Mouse (Mus musculus) layer of hippocampus, adult 2 months (tissue): ENCODE results near the gene Syne1. TPM values are rescaled to one million over a fixed set of nuclear protein-coding genes. Genes with fewer than 3 reads are reported as not detected.

Source experiments
- DNase-seq, 2 experiments: peaks; one replicate each; pipeline ENCODE4 v3.0.0; 2022; ENCODE audit warnings: low spot score in 2 of 2
- H3K27ac ChIP-seq: fragments of 200-600 bp; 2 replicates; pipeline ENCODE4 v1.8.1; 2022
- H3K4me3 ChIP-seq: fragments of 200-600 bp; 2 replicates; pipeline ENCODE4 v1.8.1; 2022; ENCODE audit warnings: mild to moderate bottlenecking
- CTCF ChIP-seq: fragments of 200-600 bp; conservative IDR thresholded peaks from 2 replicates; pipeline ENCODE4 v1.8.1; 2022; ENCODE audit warnings: antibody characterized with exemption, mild to moderate bottlenecking, moderate library complexity
- total RNA-seq, 2 experiments: library from RNA; stranded (reverse); gene quantifications; 2 replicates each; pipeline ENCODE4 v1.2.3; 2021

Syne1 gene
- total RNA-seq, 2 experiments from 2014 or later, result 307 to 317 TPM

- Histone ChIP-seq H3K27ac (no peak overlapping the region), H3K4me3 (no peak overlapping the region)
- DNase-seq, result no peak
- TF ChIP-seq CTCF, result no peak
These were observed 493.6 kb downstream of the Syne1 start for GRCm38 (mm10) chr10:5057661-5058060.

GRCm38 (mm10) chr10:5056940-5057339 is 494.3 kb downstream of the Syne1 start:
- no peak for DNase-seq
- H3K4me3 ChIP-seq, result no peak overlapping the region
- H3K27ac ChIP-seq, result no peak overlapping the region
- TF ChIP-seq CTCF, result no peak

GRCm38 (mm10) chr10:5056243-5056735 is 495.0 kb downstream of the Syne1 start:
- no peak overlapping the region for H3K4me3 ChIP-seq
- DNase-seq, result peak in 1 of 2 experiments; percentile 5
- TF ChIP-seq CTCF, result no peak
- no peak overlapping the region for H3K27ac ChIP-seq

- no peak overlapping the region for H3K4me3 ChIP-seq
- H3K27ac ChIP-seq, result no peak overlapping the region
- TF ChIP-seq CTCF, result no peak
- no peak for DNase-seq
These were observed 505.6 kb downstream of the Syne1 start for GRCm38 (mm10) chr10:5045671-5046070.

DNA sequence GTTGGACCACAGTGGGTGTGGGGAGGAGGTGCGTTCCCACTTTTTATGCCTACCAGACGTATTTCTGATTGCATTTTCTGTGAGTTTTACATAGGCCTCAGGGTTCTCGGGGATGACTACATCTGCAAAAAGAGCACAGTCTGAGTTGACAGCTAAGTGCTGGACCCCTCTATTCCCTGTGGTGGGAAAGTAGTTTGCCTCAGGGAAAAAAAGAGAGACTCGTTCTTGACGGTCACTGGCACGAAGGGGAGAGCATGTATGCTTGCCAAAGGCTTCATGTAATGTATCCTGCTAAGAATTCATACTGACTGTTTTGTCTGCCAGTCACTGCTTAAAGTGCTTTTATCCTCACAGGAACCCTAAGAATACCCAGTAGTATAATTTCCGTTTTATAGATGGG is 506.1 kb downstream of the Syne1 start:
- TF ChIP-seq CTCF, result no peak
- H3K27ac ChIP-seq, result no peak overlapping the region
- H3K4me3 ChIP-seq, result no peak overlapping the region
- DNase-seq, result no peak

DNA sequence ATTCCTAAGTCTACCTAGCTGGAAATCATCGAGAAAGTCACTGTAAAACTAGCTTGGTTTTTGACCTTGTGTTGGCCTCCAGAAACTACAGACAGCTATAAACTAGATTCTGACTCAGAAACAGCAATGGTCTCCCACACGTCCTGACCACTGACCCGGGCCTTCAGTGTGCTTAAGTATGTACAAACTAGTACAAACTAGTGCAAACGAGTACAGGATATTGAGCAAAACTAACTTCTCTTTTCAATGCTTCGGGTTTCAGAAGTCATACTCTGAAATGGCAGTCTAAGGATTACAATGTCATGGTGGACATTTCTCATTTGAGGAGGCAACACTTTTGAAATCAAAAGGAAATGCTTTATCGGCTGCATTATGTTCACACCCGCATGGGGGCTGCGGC is 506.8 kb downstream of the Syne1 start:
- TF ChIP-seq CTCF, result no peak
- no peak overlapping the region for H3K27ac ChIP-seq
- DNase-seq, result no peak
- H3K4me3 ChIP-seq, result no peak overlapping the region

DNA sequence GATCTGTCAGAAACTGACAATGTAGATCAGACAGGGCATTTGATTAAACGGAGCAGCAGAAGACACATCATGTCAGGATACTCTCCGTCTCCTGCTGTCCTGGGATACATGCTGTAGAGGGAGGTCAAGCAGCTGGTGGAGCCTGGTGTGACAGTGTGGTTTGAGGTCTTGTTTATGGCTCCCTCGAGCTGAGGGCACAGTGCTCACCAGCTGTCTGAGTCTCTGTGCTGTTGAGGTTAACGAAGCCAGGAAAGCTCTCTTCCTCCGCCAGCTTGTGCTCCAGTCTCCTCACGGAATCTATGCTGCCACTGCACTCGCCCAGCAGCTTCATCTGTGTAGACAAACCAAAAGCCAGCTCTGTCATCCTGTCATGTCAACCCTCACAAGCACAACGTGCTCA is 510.0 kb downstream of the Syne1 start:
- Histone ChIP-seq H3K4me3 (no peak overlapping the region), H3K27ac (no peak overlapping the region)
- TF ChIP-seq CTCF, result no peak
- DNase-seq, result no peak

DNA sequence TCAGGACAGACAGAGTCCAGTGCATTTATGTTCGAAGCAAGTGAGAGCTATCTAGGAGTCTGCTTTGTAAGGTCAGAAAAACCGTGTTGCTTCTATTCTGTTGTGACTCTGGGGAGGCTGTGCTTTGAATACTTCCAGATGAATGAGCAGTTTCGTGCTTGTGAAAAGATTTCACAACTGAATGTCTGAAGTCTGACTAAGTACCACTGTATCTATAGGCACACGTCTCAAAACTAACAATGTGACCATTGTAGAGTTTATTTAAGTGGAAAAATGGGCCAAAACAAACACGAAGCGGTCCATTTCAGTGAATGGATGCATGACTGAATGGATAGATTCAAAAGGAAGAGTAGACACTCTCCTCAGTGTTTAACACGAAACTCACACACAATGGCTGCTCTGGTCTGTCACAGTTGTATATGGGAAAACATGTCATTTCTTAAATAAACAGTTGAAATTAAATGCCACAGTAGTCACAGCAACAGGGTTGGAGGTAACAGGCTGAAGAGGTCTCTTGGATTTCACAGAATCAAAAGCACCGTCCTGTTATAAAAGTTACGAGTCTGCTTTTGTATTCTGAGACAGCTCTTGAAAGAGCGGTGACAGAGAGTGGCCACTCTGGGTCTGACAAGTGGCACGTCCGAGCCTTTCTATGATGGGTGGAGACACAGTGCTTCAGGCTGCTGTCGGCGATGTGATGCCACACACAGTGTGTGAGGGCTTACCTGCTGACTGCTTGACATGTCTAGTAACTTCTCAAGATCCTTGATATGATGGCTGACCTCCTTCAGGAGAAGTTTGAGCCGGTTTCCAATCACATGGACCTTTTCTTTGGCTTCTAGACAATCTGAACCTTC is 518.9 kb downstream of the Syne1 start:
- no peak for DNase-seq
- no peak for TF ChIP-seq CTCF

DNA sequence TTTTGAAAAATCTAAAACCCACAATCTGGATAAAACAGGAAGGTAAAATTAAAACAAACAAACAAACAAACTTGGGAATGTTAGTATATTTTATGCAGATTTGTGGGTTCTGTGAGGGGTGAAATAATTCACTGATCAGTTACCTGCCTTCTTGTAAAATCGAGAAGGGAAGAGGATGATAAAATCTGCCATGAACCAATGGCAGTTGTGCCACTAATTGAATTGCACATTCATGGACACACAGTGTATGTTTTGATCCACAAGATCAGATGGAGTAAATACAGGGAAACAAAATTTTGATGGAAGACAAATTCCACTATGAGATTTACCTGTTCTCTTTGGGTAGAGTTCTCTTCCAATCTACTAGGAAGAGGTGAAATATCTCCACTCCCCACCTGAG is 521.4 kb downstream of the Syne1 start:
- no peak overlapping the region for H3K4me3 ChIP-seq
- TF ChIP-seq CTCF, result no peak
- no peak for DNase-seq
- no peak overlapping the region for H3K27ac ChIP-seq

More for the DNA sequence above, 518.9 kb downstream of the Syne1 start:
- Histone ChIP-seq H3K27ac (no peak overlapping the region), H3K4me3 (no peak overlapping the region)

DNA sequence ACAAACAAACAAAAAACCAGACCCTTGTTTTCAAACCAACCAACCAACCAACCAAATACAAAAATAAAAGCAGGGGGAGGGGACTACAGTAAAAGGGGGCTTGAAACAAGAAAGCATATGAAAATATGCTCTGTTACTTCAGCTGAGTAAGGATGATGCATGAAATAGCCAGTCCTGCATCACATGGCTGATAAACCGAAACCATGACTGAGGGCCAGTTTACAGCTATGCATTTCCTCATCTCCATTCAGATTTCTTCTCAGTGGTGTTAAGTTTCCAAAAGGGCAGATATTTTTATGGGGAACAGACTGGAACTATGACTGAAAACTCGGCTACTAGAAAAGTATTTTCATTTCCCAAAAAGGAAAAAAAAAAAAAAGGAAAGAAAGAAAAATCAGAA is 522.1 kb downstream of the Syne1 start:
- H3K27ac ChIP-seq, result no peak overlapping the region
- no peak overlapping the region for H3K4me3 ChIP-seq
- no peak for TF ChIP-seq CTCF
- no peak for DNase-seq

DNA sequence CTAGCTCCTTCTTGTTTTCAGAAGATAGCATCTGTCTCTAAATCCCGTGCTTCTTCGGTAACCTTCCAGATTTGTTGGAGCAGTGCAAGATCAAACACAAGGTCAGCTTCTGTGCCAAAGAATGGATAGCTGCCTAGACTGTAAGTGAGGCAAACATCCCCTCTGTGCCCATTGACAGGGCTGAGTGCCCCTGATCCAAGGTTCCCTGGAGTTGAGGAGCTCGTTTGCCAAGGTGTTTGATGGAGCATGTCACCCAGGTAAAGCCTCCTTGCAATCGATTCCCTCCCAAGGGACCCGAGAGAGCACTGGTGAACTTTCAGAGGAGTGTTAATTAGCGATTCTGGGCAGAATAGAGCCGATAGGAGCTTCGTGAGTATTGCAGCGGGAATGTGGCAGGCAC is 523.0 kb downstream of the Syne1 start:
- Histone ChIP-seq H3K27ac (no peak overlapping the region), H3K4me3 (no peak overlapping the region)
- DNase-seq, result no peak
- no peak for TF ChIP-seq CTCF

DNA sequence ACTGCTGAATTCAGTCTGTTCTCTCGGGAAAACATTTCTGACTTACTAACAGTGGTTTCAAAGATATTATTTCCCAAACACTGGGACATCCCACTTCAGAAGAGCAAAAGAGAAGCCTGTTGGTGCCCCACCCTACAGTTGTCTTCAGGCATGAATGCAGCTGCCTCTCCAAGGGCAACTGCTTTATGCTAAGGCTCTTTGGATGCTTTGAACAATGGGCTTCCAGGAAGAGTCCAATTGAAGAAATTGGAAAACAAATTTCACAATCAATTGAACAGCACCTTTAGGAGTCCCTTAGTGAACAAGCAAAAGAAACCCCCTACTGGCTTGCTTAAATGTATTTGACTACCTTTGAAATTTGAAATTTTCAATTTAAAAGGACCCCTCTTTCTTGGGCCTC is 524.1 kb downstream of the Syne1 start:
- no peak overlapping the region for H3K27ac ChIP-seq
- DNase-seq, result no peak
- TF ChIP-seq CTCF, result no peak
- no peak overlapping the region for H3K4me3 ChIP-seq

DNA sequence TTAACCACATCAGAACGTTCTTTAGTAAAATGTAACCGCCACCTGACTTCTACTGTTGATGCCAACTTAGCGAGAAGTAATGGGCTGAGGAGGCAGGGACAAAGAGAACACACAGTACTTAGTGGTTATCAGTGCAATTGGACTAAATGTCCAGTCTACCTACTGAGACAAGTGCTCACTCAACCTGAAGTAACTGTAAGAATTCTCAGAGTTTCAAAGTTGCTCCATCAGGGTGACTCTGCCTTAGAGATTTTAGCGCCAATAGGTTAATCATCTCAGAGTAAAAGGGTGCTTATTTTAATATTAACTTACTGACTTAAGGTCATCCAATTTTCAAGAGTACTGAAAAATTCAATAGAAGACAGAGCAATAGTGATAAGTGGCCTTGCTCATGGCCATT is 525.4 kb downstream of the Syne1 start:
- no peak overlapping the region for H3K27ac ChIP-seq
- DNase-seq, result no peak
- no peak overlapping the region for H3K4me3 ChIP-seq
- no peak for TF ChIP-seq CTCF

DNA sequence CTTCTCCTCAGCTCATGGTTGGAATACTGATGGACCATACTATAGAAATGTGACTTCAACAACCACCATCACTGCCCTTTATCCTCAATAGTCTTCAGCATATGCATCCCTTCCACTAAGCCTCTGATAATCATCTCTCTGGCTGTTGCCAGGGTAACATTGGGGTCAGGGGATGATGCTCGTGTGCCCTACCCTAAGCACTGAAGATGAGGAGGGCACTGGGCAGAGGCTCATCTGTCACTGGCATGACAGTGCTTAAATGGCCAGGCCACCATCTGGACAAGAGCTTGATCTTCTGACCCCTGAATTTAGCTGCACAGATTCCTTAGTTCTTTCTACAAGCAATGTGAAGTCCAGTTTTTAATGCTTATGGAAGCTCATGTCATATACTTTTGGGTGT is 534.1 kb downstream of the Syne1 start:
- DNase-seq, result no peak
- Histone ChIP-seq H3K27ac (no peak overlapping the region), H3K4me3 (no peak overlapping the region)
- no peak for TF ChIP-seq CTCF
